Mouse (Mus musculus) liver, embryonic 13.5 days (tissue): Measurements from ENCODE around the gene Kcne1. TPM values are rescaled to one million over a fixed set of nuclear protein-coding genes. Genes with fewer than 3 reads are reported as not detected.

ENCODE experiments used
- ATAC-seq: fragments of 200-750 bp; cut with Nextera tagmentation; 2 replicates; pipeline ENCODE4 v1.8.0; 2017; ENCODE audit warnings: low read depth, mild to moderate bottlenecking, moderate number of reproducible peaks, moderate library complexity
- DNase-seq: peaks from one replicate; pipeline ENCODE4 v3.0.0; 2022
- H3K27ac ChIP-seq: fragments of 300-500 bp; sonication (generic); 2 replicates; pipeline ENCODE4 v1.5.1; 2015; ENCODE audit warnings: moderate library complexity, mild to moderate bottlenecking, inconsistent platforms
- H3K27me3 ChIP-seq: fragments of 300-500 bp; sonication (generic); 2 replicates; pipeline ENCODE4 v1.6.1; 2015; ENCODE audit warnings: mild to moderate bottlenecking, inconsistent platforms
- H3K36me3 ChIP-seq: fragments of 300-500 bp; sonication (generic); 2 replicates; pipeline ENCODE4 v1.6.1; 2015; ENCODE audit warnings: mild to moderate bottlenecking, inconsistent platforms
- H3K4me1 ChIP-seq: fragments of 300-500 bp; sonication (generic); replicated peaks from 2 replicates; pipeline ENCODE4 v1.6.1; 2015; ENCODE audit warnings: inconsistent platforms
- H3K4me2 ChIP-seq: fragments of 300-500 bp; sonication (generic); 2 replicates; pipeline ENCODE4 v1.6.1; 2015; ENCODE audit warnings: inconsistent platforms, mild to moderate bottlenecking, moderate library complexity
- H3K4me3 ChIP-seq: fragments of 300-500 bp; sonication (generic); replicated peaks from 2 replicates; pipeline ENCODE4 v1.5.1; 2015; ENCODE audit warnings: mild to moderate bottlenecking, inconsistent platforms
- H3K9ac ChIP-seq: fragments of 300-500 bp; sonication (generic); 2 replicates; pipeline ENCODE4 v1.6.1; 2015; ENCODE audit warnings: mild to moderate bottlenecking, inconsistent platforms
- H3K9me3 ChIP-seq: fragments of 300-500 bp; sonication (generic); replicated peaks from 2 replicates; pipeline ENCODE4 v1.6.1; 2016; ENCODE audit warnings: inconsistent platforms
- WGBS: fragments of 180-500 bp; shearing (Covaris S2); methylation state at CpG from one replicate; pipeline ENCODE4 v1.1.7; 2015; ENCODE audit not compliant: insufficient replicate concordance; 5-methylcytosine and 5-hydroxymethylcytosine counted together
- polyA plus RNA-seq: library from polyadenylated mRNA; unstranded; fragments of >200 nt; fragmentation: Nextera tagmentation; extraction: Ambion mirVana; gene quantifications from 2 replicates; pipeline ENCODE4 v1.2.1, GENCODE M21; 2015

Kcne1 gene
- polyA plus RNA-seq = 0.13 and 0.17 TPM in 2 replicates

- Histone ChIP-seq H3K9ac (no peak within 1 kb of the TSS), H3K4me1 (peaks cover 19% of the 10 kb centered on the region), H3K27ac (no peak within 1 kb of the TSS), H3K9me3 (no peaks in the 10 kb centered on the region), H3K36me3 (no peaks in the 10 kb centered on the region), H3K27me3 (peaks cover 20% of the 10 kb centered on the region; the same call in 1 of the 2 replicates), H3K4me2 (no peak within 1 kb of the TSS), H3K4me3 (no peak within 1 kb of the TSS)
- 44% methylated on average over 9 of the region's 9 CpGs for WGBS
- DNase-seq = no peak
- ATAC-seq = no peak
Observed at GRCm38 (mm10) chr16:92359229-92359628, at the start of gene Kcne1. Kcne1 (minus strand) TSS chr16:92359468.

- no peak overlapping the region for H3K4me3 ChIP-seq
- no peaks in the 10 kb centered on the region for H3K36me3 ChIP-seq
- 67% methylated on average over 2 of the region's 2 CpGs for WGBS
- H3K27me3 ChIP-seq = peaks cover 1% of the 10 kb centered on the region
- H3K4me2 ChIP-seq = no peak overlapping the region
- no peaks in the 10 kb centered on the region for H3K9me3 ChIP-seq
- no peak for ATAC-seq
- no peak overlapping the region for H3K9ac ChIP-seq
- H3K4me1 ChIP-seq = peaks cover 5% of the 10 kb centered on the region; the same call in 1 of the 2 replicates
- no peak overlapping the region for H3K27ac ChIP-seq
- no peak for DNase-seq
Observed at GRCm38 (mm10) chr16:92407883-92408282, 48.6 kb upstream of the Kcne1 start.

- H3K27me3 ChIP-seq = peaks cover 39% of the 10 kb centered on the region
- no peaks in the 10 kb centered on the region for H3K9me3 ChIP-seq
- H3K27ac ChIP-seq = no peak overlapping the region
- H3K4me3 ChIP-seq = no peak overlapping the region
- 84% methylated on average over 2 of the region's 2 CpGs for WGBS
- H3K4me2 ChIP-seq = no peak overlapping the region
- DNase-seq (no peak), ATAC-seq (no peak)
- H3K36me3 ChIP-seq = no peaks in the 10 kb centered on the region
- H3K4me1 ChIP-seq = peaks cover 17% of the 10 kb centered on the region
- no peak overlapping the region for H3K9ac ChIP-seq
Observed at GRCm38 (mm10) chr16:92404141-92404540, 44.9 kb upstream of the Kcne1 start.

GRCm38 (mm10) chr16:92403069-92403468 is 43.8 kb upstream of the Kcne1 start:
- Histone ChIP-seq H3K36me3 (no peaks in the 10 kb centered on the region), H3K9ac (no peak overlapping the region), H3K4me1 (peaks cover 19% of the 10 kb centered on the region), H3K27ac (no peak overlapping the region), H3K9me3 (no peaks in the 10 kb centered on the region), H3K4me2 (no peak overlapping the region), H3K27me3 (peaks cover 49% of the 10 kb centered on the region), H3K4me3 (no peak overlapping the region)
- WGBS = 73% methylated on average over 10 of the region's 10 CpGs
- ATAC-seq = no peak
- DNase-seq = no peak

- peaks cover 52% of the 10 kb centered on the region for H3K27me3 ChIP-seq
- WGBS = 36% methylated on average over 8 of the region's 8 CpGs
Observed at GRCm38 (mm10) chr16:92402216-92402615, 42.9 kb upstream of the Kcne1 start.

GRCm38 (mm10) chr16:92401206-92401605 is 41.9 kb upstream of the Kcne1 start:
- DNase-seq (no peak), ATAC-seq (no peak)
- Histone ChIP-seq H3K27me3 (peaks cover 52% of the 10 kb centered on the region), H3K9ac (no peak overlapping the region), H3K27ac (no peak overlapping the region), H3K4me2 (no peak overlapping the region), H3K9me3 (no peaks in the 10 kb centered on the region), H3K4me1 (peaks cover 25% of the 10 kb centered on the region), H3K4me3 (no peak overlapping the region), H3K36me3 (peaks cover 7% of the 10 kb centered on the region)
- 58% methylated on average over 10 of the region's 10 CpGs for WGBS

More at GRCm38 (mm10) chr16:92402216-92402615, 42.9 kb upstream of the Kcne1 start:
- no peak overlapping the region for H3K4me3 ChIP-seq
- H3K4me1 ChIP-seq = peaks cover 25% of the 10 kb centered on the region
- ATAC-seq (no peak), DNase-seq (no peak)
- no peaks in the 10 kb centered on the region for H3K9me3 ChIP-seq
- no peak overlapping the region for H3K9ac ChIP-seq
- H3K36me3 ChIP-seq = no peaks in the 10 kb centered on the region
- H3K27ac ChIP-seq = no peak overlapping the region
- H3K4me2 ChIP-seq = no peak overlapping the region

- H3K9me3 ChIP-seq = no peaks in the 10 kb centered on the region
- H3K4me2 ChIP-seq = peak overlapping the region; percentile 60
- H3K4me1 ChIP-seq = peaks cover 25% of the 10 kb centered on the region
- DNase-seq (peak; percentile 17), ATAC-seq (peak; percentile 50)
- peaks cover 52% of the 10 kb centered on the region for H3K27me3 ChIP-seq
- H3K4me3 ChIP-seq = peak overlapping the region; percentile 38
- peaks cover 20% of the 10 kb centered on the region for H3K36me3 ChIP-seq
- no peak overlapping the region for H3K27ac ChIP-seq
- WGBS = 3% methylated on average over 37 of the region's 37 CpGs
- peak overlapping the region; percentile 37 for H3K9ac ChIP-seq
Observed at GRCm38 (mm10) chr16:92399490-92400458, 40.5 kb upstream of the Kcne1 start.

GRCm38 (mm10) chr16:92398574-92399118 is 39.4 kb upstream of the Kcne1 start:
- Histone ChIP-seq H3K27me3 (peaks cover 52% of the 10 kb centered on the region), H3K9me3 (no peaks in the 10 kb centered on the region), H3K36me3 (peaks cover 23% of the 10 kb centered on the region), H3K27ac (no peak overlapping the region), H3K4me2 (0 out of 2 replicates have a peak overlapping the region, but pooled peaks have one; percentile 10), H3K4me1 (peaks cover 25% of the 10 kb centered on the region), H3K9ac (no peak overlapping the region; the same call in 1 of the 2 replicates), H3K4me3 (no peak overlapping the region)
- DNase-seq (no peak), ATAC-seq (no peak)
- 80% methylated on average over 6 of the region's 6 CpGs for WGBS

GRCm38 (mm10) chr16:92397745-92398573 is 38.7 kb upstream of the Kcne1 start:
- WGBS = 47% methylated on average over 10 of the region's 10 CpGs
- Histone ChIP-seq H3K4me2 (no peak overlapping the region), H3K27me3 (peaks cover 51% of the 10 kb centered on the region), H3K4me3 (no peak overlapping the region), H3K9me3 (no peaks in the 10 kb centered on the region), H3K4me1 (peaks cover 25% of the 10 kb centered on the region), H3K27ac (no peak overlapping the region), H3K36me3 (peaks cover 29% of the 10 kb centered on the region), H3K9ac (no peak overlapping the region; the same call in 1 of the 2 replicates)
- no peak for DNase-seq
- no peak for ATAC-seq

GRCm38 (mm10) chr16:92393732-92394131 is 34.5 kb upstream of the Kcne1 start:
- 92% methylated on average over 3 of the region's 3 CpGs for WGBS
- no peak overlapping the region for H3K4me3 ChIP-seq
- no peak overlapping the region for H3K27ac ChIP-seq
- ATAC-seq (no peak), DNase-seq (no peak)
- H3K9me3 ChIP-seq = no peaks in the 10 kb centered on the region
- H3K4me2 ChIP-seq = no peak overlapping the region
- no peak overlapping the region for H3K9ac ChIP-seq
- 0 out of 2 replicates have a peak, but pooled peaks cover 8% of the 10 kb centered on the region for H3K4me1 ChIP-seq
- peaks cover 39% of the 10 kb centered on the region for H3K36me3 ChIP-seq
- peaks cover 9% of the 10 kb centered on the region for H3K27me3 ChIP-seq

- no peak overlapping the region for H3K9ac ChIP-seq
- ATAC-seq (no peak), DNase-seq (no peak)
- no peak overlapping the region for H3K4me2 ChIP-seq
- 60% methylated on average over 10 of the region's 10 CpGs for WGBS
- H3K4me3 ChIP-seq = no peak overlapping the region
- H3K27ac ChIP-seq = no peak overlapping the region
- no peaks in the 10 kb centered on the region for H3K9me3 ChIP-seq
- H3K36me3 ChIP-seq = peaks cover 7% of the 10 kb centered on the region; the same call in 1 of the 2 replicates
- H3K4me1 ChIP-seq = no peaks in the 10 kb centered on the region
- peaks cover 13% of the 10 kb centered on the region; the same call in 1 of the 2 replicates for H3K27me3 ChIP-seq
Observed at GRCm38 (mm10) chr16:92387692-92388091, 28.4 kb upstream of the Kcne1 start.
